Mouse (Mus musculus) lung, embryonic 14.5 days (tissue): ENCODE results near the gene Gas2l2. TPM values are rescaled to one million over a fixed set of nuclear protein-coding genes. Genes with fewer than 3 reads are reported as not detected.

Experiments
- ATAC-seq: fragments of 200-750 bp; cut with Nextera tagmentation; 2 replicates; pipeline ENCODE4 v1.8.0; 2017; ENCODE audit warnings: mild to moderate bottlenecking, moderate TSS enrichment, moderate library complexity; ENCODE audit not compliant: insufficient read depth
- DNase-seq: peaks from one replicate; pipeline ENCODE4 v3.0.0-alpha.2; 2015
- H3K27ac ChIP-seq: fragments of 300-500 bp; sonication (generic); 2 replicates; pipeline ENCODE4 v1.5.1; 2014; ENCODE audit warnings: low read depth, mild to moderate bottlenecking, moderate library complexity
- H3K27me3 ChIP-seq: fragments of 300-500 bp; sonication (generic); 2 replicates; pipeline ENCODE4 v1.6.1; 2014; ENCODE audit warnings: low read length, control low read depth; ENCODE audit not compliant: insufficient read depth
- H3K36me3 ChIP-seq: fragments of 300-500 bp; sonication (generic); 2 replicates; pipeline ENCODE4 v1.6.1; 2014; ENCODE audit warnings: control low read depth; ENCODE audit not compliant: insufficient read depth
- H3K4me1 ChIP-seq: fragments of 300-500 bp; sonication (generic); 2 replicates; pipeline ENCODE4 v1.6.1; 2014; ENCODE audit warnings: antibody characterized with exemption, control low read depth; ENCODE audit not compliant: insufficient read depth
- H3K4me2 ChIP-seq: fragments of 300-500 bp; sonication (generic); 2 replicates; pipeline ENCODE4 v1.6.1; 2014; ENCODE audit warnings: mild to moderate bottlenecking
- H3K4me3 ChIP-seq: fragments of 300-500 bp; sonication (generic); 2 replicates; pipeline ENCODE4 v1.5.1; 2014; ENCODE audit warnings: low read depth, low read length
- H3K9ac ChIP-seq: fragments of 300-500 bp; sonication (generic); 2 replicates; pipeline ENCODE4 v1.6.1; 2014
- H3K9me3 ChIP-seq: fragments of 300-500 bp; sonication (generic); 2 replicates; pipeline ENCODE4 v1.6.1; 2016; ENCODE audit warnings: low read depth, low read length, control low read depth
- CTCF ChIP-seq: IDR thresholded peaks from 2 replicates; pipeline ENCODE4 v1.5.1; 2016; ENCODE audit warnings: antibody characterized with exemption, low read depth
- WGBS: fragments of 180-500 bp; shearing (Covaris S2); extraction: QIAGEN DNeasy Blood & Tissue Kit; methylation state at CpG from one replicate; pipeline ENCODE4 v1.1.7; 2014; 5-methylcytosine and 5-hydroxymethylcytosine counted together
- polyA plus RNA-seq: library from polyadenylated mRNA; unstranded; fragments of >200 nt; fragmentation: Nextera tagmentation; extraction: Ambion mirVana; gene quantifications from 2 replicates; pipeline ENCODE4 v1.2.1, GENCODE M21; 2014

The Gas2l2 gene
- polyA plus RNA-seq, 1 experiment from 2014 or later, result not detected

DNA sequence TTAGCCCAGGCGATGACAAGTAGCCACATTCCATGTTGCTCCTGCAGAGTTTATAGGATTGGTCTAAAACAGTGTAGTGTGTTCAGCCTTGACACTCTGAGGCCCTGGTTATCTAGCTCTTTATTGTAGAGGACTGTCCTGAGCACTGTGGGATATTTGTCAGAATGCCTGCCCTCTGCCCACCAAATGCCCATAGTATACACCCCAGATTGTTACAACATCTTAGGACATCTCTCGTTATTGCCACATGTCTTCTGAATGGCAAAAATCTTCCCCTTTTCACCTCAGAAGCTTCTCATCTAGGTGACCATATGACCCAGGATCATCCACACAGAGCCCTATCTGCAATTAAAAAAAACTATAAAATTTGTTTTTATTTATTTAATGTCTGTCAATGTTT is 3.3 kb upstream of the Gas2l2 start:
- Histone ChIP-seq H3K4me1 (no peaks in the 10 kb centered on the region), H3K9ac (no peak overlapping the region), H3K27ac (no peak overlapping the region), H3K27me3 (peaks cover 11% of the 10 kb centered on the region; the same call in 1 of the 2 replicates), H3K9me3 (no peaks in the 10 kb centered on the region), H3K36me3 (no peaks in the 10 kb centered on the region), H3K4me3 (no peak overlapping the region), H3K4me2 (no peak overlapping the region)
- ATAC-seq (no peak), DNase-seq (no peak)
- WGBS, result 70% methylated on average over 2 of the region's 2 CpGs
- no peak for TF ChIP-seq CTCF

DNA sequence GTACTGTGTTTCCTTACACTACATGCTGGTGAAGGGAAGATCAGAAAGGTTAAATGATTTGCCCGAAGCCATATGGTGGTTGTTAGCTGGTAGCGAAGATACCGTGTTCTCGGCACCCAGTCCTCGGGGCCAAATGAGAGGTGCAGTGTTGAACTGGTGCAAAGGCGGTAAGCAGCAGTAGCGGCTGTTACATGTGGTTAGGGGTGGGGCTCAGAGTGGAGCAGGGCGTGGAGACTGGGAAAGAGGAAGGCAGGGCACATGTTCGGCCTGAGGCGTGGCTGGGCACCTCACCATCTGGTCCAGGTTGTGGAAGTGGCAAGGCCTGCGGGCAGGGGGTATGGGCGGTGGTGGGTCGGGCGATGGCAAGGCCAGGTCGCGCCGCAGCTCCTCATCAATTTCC is 2.3 kb downstream of the Gas2l2 start:
- WGBS, result 21% methylated on average over 17 of the region's 17 CpGs
- no peaks in the 10 kb centered on the region for H3K4me1 ChIP-seq
- no peak for DNase-seq
- peaks cover 24% of the 10 kb centered on the region; the same call in 1 of the 2 replicates for H3K27me3 ChIP-seq
- no peak overlapping the region for H3K27ac ChIP-seq
- H3K9me3 ChIP-seq, result no peaks in the 10 kb centered on the region
- no peak for ATAC-seq
- H3K4me2 ChIP-seq, result no peak overlapping the region
- no peak overlapping the region for H3K4me3 ChIP-seq
- TF ChIP-seq CTCF, result no peak
- H3K9ac ChIP-seq, result no peak overlapping the region
- no peaks in the 10 kb centered on the region for H3K36me3 ChIP-seq

DNA sequence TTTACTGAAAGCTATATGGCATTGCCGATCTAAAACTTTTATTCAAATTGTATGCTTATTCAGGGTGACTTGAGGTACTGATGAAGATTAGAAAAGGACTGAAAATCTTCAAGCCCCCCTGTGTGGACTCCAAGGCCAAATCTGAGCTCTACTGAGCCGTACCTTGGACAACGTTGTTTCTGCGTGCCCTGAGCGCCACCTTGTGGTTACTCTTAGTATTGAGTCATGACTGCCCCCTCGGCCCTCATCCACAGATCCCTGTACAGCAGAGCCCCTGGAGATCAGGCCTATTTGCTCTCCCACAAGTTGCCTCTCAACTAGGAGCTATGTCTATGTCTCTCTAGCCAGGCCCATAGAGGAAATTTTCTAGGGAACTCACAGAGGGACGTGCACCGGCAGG is 4.6 kb downstream of the Gas2l2 start:
- Histone ChIP-seq H3K9ac (no peak overlapping the region), H3K27me3 (peaks cover 29% of the 10 kb centered on the region), H3K27ac (no peak overlapping the region), H3K4me1 (no peaks in the 10 kb centered on the region), H3K36me3 (no peaks in the 10 kb centered on the region), H3K4me2 (no peak overlapping the region), H3K9me3 (no peaks in the 10 kb centered on the region), H3K4me3 (no peak overlapping the region)
- peak; percentile 94 for TF ChIP-seq CTCF
- 5% methylated on average over 8 of the region's 8 CpGs for WGBS
- ATAC-seq (no peak), DNase-seq (peak; percentile 91)

DNA sequence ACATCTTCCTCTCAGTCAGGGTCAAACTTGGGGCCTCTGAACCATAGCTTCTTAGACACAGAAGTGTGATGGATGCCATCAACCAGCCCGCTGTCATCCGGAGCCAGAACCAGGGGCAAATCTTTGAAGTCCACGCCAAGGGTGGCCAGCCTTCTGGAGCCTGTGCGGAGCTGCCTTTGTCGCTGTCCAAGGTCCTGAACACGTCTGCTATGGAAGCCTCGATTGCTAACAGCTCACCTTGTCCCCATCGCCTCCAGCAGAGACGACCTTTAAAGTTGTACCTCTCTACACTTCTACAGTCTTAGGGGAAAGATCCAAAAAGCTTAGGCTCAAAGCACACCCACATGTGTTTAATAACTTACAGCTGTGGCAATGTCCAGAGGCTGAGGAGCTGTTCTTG is 8.0 kb downstream of the Gas2l2 start:
- H3K36me3 ChIP-seq, result no peaks in the 10 kb centered on the region
- H3K4me1 ChIP-seq, result no peaks in the 10 kb centered on the region
- TF ChIP-seq CTCF, result no peak
- no peaks in the 10 kb centered on the region for H3K9me3 ChIP-seq
- no peak overlapping the region for H3K4me3 ChIP-seq
- no peak overlapping the region for H3K27ac ChIP-seq
- ATAC-seq (no peak), DNase-seq (peak; percentile 93)
- peaks cover 25% of the 10 kb centered on the region for H3K27me3 ChIP-seq
- WGBS, result 3% methylated on average over 9 of the region's 9 CpGs
- H3K9ac ChIP-seq, result no peak overlapping the region
- no peak overlapping the region for H3K4me2 ChIP-seq

DNA sequence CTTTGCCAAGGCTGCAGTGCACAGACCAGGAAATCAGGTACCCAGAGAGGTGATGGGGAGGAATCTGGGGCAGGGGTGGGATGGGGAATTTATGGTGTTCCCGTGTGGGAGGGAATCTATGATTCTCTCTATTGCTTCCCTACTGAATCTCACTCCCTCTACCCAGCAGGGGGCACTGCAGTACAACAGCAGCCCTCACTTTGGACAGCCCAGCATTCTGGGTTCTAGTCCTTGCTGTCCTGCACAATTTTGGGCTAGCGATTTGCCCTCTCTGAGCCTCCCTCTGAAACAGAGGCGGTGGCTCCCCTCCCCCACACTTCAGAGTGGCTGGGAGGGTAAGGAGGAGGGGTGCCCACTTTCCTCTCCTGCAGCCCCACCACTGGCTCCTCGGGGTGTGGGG is 8.9 kb downstream of the Gas2l2 start:
- Histone ChIP-seq H3K27me3 (peaks cover 20% of the 10 kb centered on the region), H3K9ac (no peak overlapping the region), H3K4me2 (no peak overlapping the region), H3K27ac (no peak overlapping the region), H3K9me3 (no peaks in the 10 kb centered on the region), H3K4me3 (no peak overlapping the region), H3K4me1 (no peaks in the 10 kb centered on the region), H3K36me3 (no peaks in the 10 kb centered on the region)
- WGBS, result 44% methylated on average over 4 of the region's 4 CpGs
- no peak for ATAC-seq
- peak; percentile 36 for DNase-seq
- TF ChIP-seq CTCF, result peak; percentile 44

DNA sequence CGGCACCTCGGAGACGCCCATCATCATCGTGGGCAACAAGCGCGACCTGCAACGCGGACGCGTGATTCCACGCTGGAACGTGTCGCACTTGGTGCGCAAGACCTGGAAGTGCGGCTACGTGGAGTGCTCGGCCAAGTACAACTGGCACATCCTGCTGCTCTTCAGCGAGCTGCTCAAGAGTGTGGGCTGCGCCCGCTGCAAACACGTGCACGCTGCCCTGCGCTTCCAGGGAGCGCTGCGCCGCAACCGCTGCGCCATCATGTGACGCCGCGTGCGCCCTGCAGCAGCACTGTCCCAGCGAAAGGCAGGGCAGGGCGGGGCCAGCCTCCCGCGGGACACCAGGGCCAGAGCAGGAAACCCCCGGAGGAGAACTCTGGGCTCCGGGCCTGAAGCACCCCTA is 10.7 kb downstream of the Gas2l2 start:
- peak; percentile 30 for DNase-seq
- no peak overlapping the region for H3K4me3 ChIP-seq
- 7% methylated on average over 38 of the region's 38 CpGs for WGBS

DNA sequence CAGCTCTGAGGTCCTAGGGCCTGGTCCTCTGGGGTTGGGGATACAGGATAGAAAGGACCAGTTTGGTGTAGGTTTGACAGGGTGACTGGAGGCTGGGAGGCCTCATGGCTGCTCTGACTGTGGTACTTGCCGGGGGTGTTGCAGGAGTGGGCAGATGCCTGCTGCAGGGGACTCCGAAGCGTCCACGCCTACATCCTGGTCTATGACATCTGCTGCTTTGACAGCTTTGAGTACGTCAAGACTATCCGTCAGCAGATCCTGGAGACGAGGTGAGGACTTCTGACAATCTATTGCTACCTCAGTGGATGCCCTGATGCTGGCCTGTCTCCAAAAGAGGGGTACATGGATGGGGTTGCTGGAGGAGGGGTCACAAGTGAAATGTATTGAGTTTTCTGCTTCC is 11.5 kb downstream of the Gas2l2 start:
- no peak overlapping the region for H3K4me2 ChIP-seq
- no peak for TF ChIP-seq CTCF
- H3K9me3 ChIP-seq, result no peaks in the 10 kb centered on the region
- H3K36me3 ChIP-seq, result no peaks in the 10 kb centered on the region
- DNase-seq (no peak), ATAC-seq (no peak)
- H3K4me1 ChIP-seq, result no peaks in the 10 kb centered on the region
- WGBS, result 79% methylated on average over 7 of the region's 7 CpGs
- no peak overlapping the region for H3K27ac ChIP-seq
- H3K27me3 ChIP-seq, result peaks cover 20% of the 10 kb centered on the region
- H3K4me3 ChIP-seq, result no peak overlapping the region
- no peak overlapping the region for H3K9ac ChIP-seq

More for the DNA sequence above, 10.7 kb downstream of the Gas2l2 start:
- no peak for TF ChIP-seq CTCF
- no peak for ATAC-seq
- Histone ChIP-seq H3K9ac (no peak overlapping the region), H3K36me3 (no peaks in the 10 kb centered on the region), H3K4me1 (no peaks in the 10 kb centered on the region), H3K4me2 (no peak overlapping the region; the same call in 1 of the 2 replicates), H3K9me3 (no peaks in the 10 kb centered on the region), H3K27me3 (peaks cover 20% of the 10 kb centered on the region), H3K27ac (no peak overlapping the region)

DNA sequence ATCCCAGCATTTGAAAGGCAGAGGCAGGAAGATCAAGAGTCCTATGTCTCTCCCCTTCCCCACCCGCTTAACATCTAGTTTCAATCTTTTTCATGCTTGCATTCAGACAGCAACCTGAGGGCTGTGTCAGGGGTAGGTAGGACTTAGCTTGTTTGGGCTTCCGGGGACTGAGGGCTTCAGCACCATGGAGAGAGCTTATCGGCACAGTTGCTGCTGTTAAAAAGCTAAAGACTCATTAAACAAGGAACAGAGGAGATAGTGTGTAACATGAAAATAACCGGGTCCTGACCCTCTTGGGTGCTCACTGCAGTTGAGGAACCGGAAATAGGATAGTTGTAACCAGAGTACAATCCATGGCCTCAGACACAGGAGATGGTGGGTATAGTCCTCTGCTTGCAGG is 12.2 kb downstream of the Gas2l2 start:
- H3K4me3 ChIP-seq, result no peak overlapping the region
- ATAC-seq (no peak), DNase-seq (peak; percentile 91)
- TF ChIP-seq CTCF, result no peak
- no peaks in the 10 kb centered on the region for H3K4me1 ChIP-seq
- H3K27me3 ChIP-seq, result peaks cover 20% of the 10 kb centered on the region
- no peak overlapping the region for H3K4me2 ChIP-seq
- H3K9ac ChIP-seq, result no peak overlapping the region
- no peaks in the 10 kb centered on the region for H3K9me3 ChIP-seq
- no peak overlapping the region for H3K27ac ChIP-seq
- H3K36me3 ChIP-seq, result no peaks in the 10 kb centered on the region
- WGBS, result 3% methylated on average over 5 of the region's 5 CpGs
